Mouse (Mus musculus) kidney, embryonic 14.5 days (tissue): ENCODE results near the gene Gsdma. TPM values are rescaled to one million over a fixed set of nuclear protein-coding genes. Genes with fewer than 3 reads are reported as not detected.

ENCODE experiments used
- ATAC-seq: fragments of 200-750 bp; cut with Nextera tagmentation; 2 replicates; pipeline ENCODE4 v1.8.0; 2017; ENCODE audit warnings: moderate number of reproducible peaks, mild to moderate bottlenecking, moderate TSS enrichment, moderate library complexity; ENCODE audit not compliant: low FRiP score, low TSS enrichment
- H3K27ac ChIP-seq: fragments of 300-500 bp; sonication (generic); 2 replicates; pipeline ENCODE4 v1.5.1; 2014; ENCODE audit warnings: low read depth, mild to moderate bottlenecking, low read length, moderate library complexity, mixed read lengths
- H3K27me3 ChIP-seq: fragments of 300-500 bp; sonication (generic); 2 replicates; pipeline ENCODE4 v1.6.1; 2014; ENCODE audit warnings: mild to moderate bottlenecking, low read length; ENCODE audit not compliant: control insufficient read depth, insufficient read depth
- H3K36me3 ChIP-seq: fragments of 300-500 bp; sonication (generic); 2 replicates; pipeline ENCODE4 v1.6.1; 2014; ENCODE audit warnings: low read length, mixed read lengths; ENCODE audit not compliant: control insufficient read depth, insufficient read depth
- H3K4me1 ChIP-seq: fragments of 300-500 bp; sonication (generic); 2 replicates; pipeline ENCODE4 v1.6.1; 2014; ENCODE audit warnings: low read length, mixed read lengths; ENCODE audit not compliant: control insufficient read depth, insufficient read depth
- H3K4me2 ChIP-seq: fragments of 300-500 bp; sonication (generic); replicated peaks from 2 replicates; pipeline ENCODE4 v1.6.1; 2014; ENCODE audit warnings: low read depth, mild to moderate bottlenecking, low read length
- H3K4me3 ChIP-seq: fragments of 300-500 bp; sonication (generic); 2 replicates; pipeline ENCODE4 v1.5.1; 2014; ENCODE audit warnings: mild to moderate bottlenecking, low read length
- H3K9ac ChIP-seq: fragments of 300-500 bp; sonication (generic); 2 replicates; pipeline ENCODE4 v1.6.1; 2014; ENCODE audit warnings: low read depth, mild to moderate bottlenecking, low read length, moderate library complexity
- H3K9me3 ChIP-seq: fragments of 300-500 bp; sonication (generic); 2 replicates; pipeline ENCODE4 v1.6.1; 2016; ENCODE audit warnings: low read length; ENCODE audit not compliant: control insufficient read depth
- WGBS: fragments of 180-500 bp; shearing (Covaris S2); extraction: QIAGEN DNeasy Blood & Tissue Kit; methylation state at CpG from one replicate; pipeline ENCODE4 v1.1.7; 2014; 5-methylcytosine and 5-hydroxymethylcytosine counted together
- polyA plus RNA-seq: library from polyadenylated mRNA; unstranded; fragments of >200 nt; fragmentation: Nextera tagmentation; extraction: Ambion mirVana; gene quantifications from 2 replicates; pipeline ENCODE4 v1.2.1, GENCODE M21; 2014

Gene Gsdma
- polyA plus RNA-seq, 1 experiment from 2014 or later = not detected

DNA sequence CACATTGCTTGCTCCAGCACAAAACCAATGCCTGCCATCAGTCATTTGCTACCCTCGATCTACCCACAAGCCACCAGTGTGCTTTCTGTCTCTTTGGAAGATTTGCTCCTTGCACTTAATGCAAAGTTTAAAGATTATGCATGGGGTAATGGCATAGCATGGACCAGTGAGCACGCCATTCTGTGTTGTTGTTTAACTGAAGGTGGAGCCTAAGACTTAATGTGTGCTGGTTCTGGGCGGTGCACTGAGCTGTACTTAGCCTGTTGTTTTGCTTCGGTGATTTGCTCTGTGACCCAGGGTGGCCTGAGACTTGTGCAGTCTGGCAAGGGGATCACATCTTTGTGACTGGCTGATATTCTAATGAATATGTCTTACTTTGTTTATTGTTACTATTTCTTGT lies 22.8 kb downstream of the Gsdma start:
- no peaks in the 10 kb centered on the region for H3K9me3 ChIP-seq
- H3K4me3 ChIP-seq = no peak overlapping the region
- peaks cover 5% of the 10 kb centered on the region; the same call in 1 of the 2 replicates for H3K4me1 ChIP-seq
- no peaks in the 10 kb centered on the region for H3K27me3 ChIP-seq
- WGBS = 66% methylated on average over 4 of the region's 4 CpGs
- peaks cover 64% of the 10 kb centered on the region for H3K36me3 ChIP-seq
- no peak for ATAC-seq
- peak overlapping the region; percentile 20; the same call in 1 of the 2 replicates for H3K27ac ChIP-seq
- no peak overlapping the region for H3K4me2 ChIP-seq
- H3K9ac ChIP-seq = no peak overlapping the region

- peaks cover 74% of the 10 kb centered on the region for H3K36me3 ChIP-seq
- no peak overlapping the region for H3K4me3 ChIP-seq
- 80% methylated on average over 8 of the region's 8 CpGs for WGBS
- ATAC-seq = peak; percentile 11; the same call in 1 of the 2 replicates
- no peaks in the 10 kb centered on the region for H3K27me3 ChIP-seq
- peaks cover 5% of the 10 kb centered on the region; the same call in 1 of the 2 replicates for H3K4me1 ChIP-seq
- peak overlapping the region; percentile 20; the same call in 1 of the 2 replicates for H3K27ac ChIP-seq
- H3K4me2 ChIP-seq = no peak overlapping the region
- no peaks in the 10 kb centered on the region for H3K9me3 ChIP-seq
- H3K9ac ChIP-seq = no peak overlapping the region
Measured at GRCm38 (mm10) chr11:98688009-98688408, 23.9 kb downstream of the Gsdma start.

DNA sequence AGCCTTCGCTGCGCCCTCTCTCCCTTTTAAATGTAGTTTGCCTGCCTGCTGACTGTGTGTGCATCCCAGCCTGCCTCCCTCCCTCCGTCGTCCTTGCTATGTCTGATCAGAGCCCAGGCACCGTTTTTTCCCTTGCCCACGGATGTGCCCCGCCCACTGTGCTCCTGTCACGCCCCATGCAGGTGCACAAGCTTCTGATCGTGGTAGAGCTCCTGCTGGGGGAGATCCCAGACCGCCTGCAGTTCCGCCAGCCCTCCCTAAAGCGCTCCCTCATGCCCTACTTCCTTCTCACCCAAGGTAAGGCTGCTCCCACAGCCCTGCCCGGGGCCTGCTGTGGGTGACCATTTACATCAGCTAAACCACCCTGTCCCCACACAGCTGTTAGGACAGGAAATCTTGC lies 29.1 kb downstream of the Gsdma start:
- no peak overlapping the region for H3K4me3 ChIP-seq
- no peak overlapping the region for H3K4me2 ChIP-seq
- H3K9ac ChIP-seq = no peak overlapping the region
- no peak overlapping the region for H3K27ac ChIP-seq
- no peaks in the 10 kb centered on the region; the same call in 1 of the 2 replicates for H3K4me1 ChIP-seq
- H3K27me3 ChIP-seq = no peaks in the 10 kb centered on the region
- no peaks in the 10 kb centered on the region for H3K9me3 ChIP-seq
- WGBS = 76% methylated on average over 13 of the region's 13 CpGs
- H3K36me3 ChIP-seq = peaks cover 82% of the 10 kb centered on the region
- no peak for ATAC-seq

DNA sequence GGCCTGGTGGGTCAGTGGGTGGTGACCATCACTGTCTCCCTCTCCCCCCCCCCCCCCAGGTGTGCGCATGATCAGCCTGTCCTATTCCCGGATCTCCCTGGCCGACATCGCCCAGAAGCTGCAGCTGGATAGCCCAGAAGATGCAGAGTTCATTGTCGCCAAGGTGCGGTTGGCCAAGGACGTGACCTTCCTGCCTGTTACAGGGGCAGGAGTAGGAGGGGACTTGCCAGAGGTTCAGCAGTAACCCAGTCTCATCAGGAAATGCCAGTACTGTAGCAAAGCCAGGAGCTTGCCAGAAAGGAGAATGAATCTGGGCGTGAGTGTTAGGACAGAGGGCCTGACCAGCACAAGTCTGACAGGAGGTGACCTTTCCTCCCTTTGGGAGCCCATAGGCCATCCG lies 29.6 kb downstream of the Gsdma start:
- no peak overlapping the region for H3K27ac ChIP-seq
- H3K9me3 ChIP-seq = no peaks in the 10 kb centered on the region
- no peak overlapping the region for H3K4me3 ChIP-seq
- peaks cover 78% of the 10 kb centered on the region for H3K36me3 ChIP-seq
- no peaks in the 10 kb centered on the region for H3K27me3 ChIP-seq
- H3K9ac ChIP-seq = no peak overlapping the region
- no peaks in the 10 kb centered on the region for H3K4me1 ChIP-seq
- H3K4me2 ChIP-seq = no peak overlapping the region
- WGBS = 93% methylated on average over 9 of the region's 9 CpGs
- ATAC-seq = no peak

DNA sequence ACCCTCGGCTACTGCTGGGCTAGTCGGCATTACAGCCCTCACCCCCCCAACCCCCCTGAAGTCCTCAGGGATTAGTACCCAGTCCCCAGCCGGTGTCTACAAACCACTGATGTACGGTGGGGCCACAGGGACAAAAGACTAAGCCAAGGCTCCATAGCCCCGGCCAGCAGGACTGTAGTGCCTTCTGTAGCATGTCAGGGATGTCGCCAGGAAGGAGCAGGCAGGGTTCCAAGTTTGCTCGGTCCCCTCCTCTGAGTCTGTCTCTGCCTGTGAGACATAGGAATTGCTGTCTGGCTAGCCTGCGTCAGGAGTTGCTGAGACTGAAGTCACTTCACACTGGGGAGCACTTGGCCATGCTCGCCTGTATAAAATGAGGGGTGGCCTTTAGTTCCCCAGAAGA lies 30.1 kb downstream of the Gsdma start:
- no peaks in the 10 kb centered on the region for H3K27me3 ChIP-seq
- no peak for ATAC-seq
- no peaks in the 10 kb centered on the region for H3K4me1 ChIP-seq
- no peaks in the 10 kb centered on the region for H3K9me3 ChIP-seq
- no peak overlapping the region for H3K9ac ChIP-seq
- WGBS = 80% methylated on average over 9 of the region's 9 CpGs
- peaks cover 75% of the 10 kb centered on the region for H3K36me3 ChIP-seq
- no peak overlapping the region for H3K27ac ChIP-seq
- H3K4me2 ChIP-seq = no peak overlapping the region
- no peak overlapping the region for H3K4me3 ChIP-seq

DNA sequence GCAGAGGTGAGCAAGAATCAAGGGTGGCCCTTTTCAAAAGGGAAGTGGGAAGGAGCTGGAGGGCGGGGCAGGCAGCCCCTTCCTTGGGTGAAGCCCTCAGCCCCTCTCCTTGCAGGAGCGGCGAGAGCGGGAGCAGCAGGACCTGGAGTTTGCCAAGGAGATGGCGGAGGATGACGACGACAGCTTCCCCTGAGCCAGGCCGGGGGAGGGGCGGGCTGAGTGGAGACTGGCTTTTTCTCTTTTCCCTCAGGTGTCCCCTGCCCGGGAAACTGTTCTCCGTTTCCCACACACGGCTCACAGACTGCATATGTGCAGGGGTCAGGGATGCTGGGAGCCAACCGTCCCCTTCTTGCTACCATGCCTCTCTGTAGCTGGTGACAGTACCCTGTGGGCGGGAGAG lies 31.3 kb downstream of the Gsdma start:
- Histone ChIP-seq H3K9me3 (no peaks in the 10 kb centered on the region), H3K27me3 (no peaks in the 10 kb centered on the region), H3K36me3 (peaks cover 64% of the 10 kb centered on the region), H3K4me3 (no peak overlapping the region), H3K9ac (no peak overlapping the region), H3K4me1 (no peaks in the 10 kb centered on the region), H3K27ac (no peak overlapping the region), H3K4me2 (no peak overlapping the region)
- 69% methylated on average over 14 of the region's 14 CpGs for WGBS
- ATAC-seq = no peak

DNA sequence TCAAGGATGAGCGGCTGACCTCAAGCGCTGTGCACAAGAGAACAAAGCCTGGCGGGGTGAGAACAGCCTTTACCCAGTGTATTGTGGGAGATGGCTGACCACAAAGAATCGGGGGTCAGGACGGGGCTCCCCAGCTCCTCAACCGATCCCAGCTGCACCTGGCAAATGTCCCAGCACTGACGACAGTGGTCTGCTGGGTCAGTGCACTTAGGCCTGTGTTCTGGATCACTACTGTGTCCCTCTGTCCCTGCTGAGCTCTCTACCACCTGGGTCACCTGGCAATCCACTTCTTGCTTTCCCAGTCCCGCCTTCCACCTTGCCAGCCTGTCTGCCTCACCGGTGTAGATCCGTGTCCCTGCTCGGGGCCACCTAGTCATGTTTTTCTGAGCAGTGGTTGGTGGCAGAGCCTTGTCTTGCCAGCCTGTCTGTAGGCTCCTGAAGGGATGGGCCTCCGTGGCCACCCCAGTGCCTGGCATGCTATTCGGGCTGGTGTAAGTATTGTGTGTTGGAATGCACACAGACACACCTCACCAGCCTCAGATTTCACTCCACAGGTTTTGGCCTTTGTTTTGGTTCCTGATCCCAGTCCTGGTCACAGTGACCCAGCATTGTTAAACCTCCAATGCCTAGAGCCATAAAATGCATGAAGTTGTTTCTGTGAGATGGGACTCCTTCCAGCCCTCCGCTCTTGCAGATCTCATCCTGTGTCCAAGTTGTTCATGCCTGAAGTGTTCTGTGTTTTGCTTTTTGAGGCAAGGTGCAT lies 32.5 kb downstream of the Gsdma start:
- Histone ChIP-seq H3K9ac (no peak overlapping the region), H3K4me2 (no peak overlapping the region), H3K36me3 (peaks cover 52% of the 10 kb centered on the region), H3K4me1 (0 out of 2 replicates have a peak, but pooled peaks cover 5% of the 10 kb centered on the region), H3K4me3 (no peak overlapping the region), H3K27ac (no peak overlapping the region), H3K9me3 (no peaks in the 10 kb centered on the region), H3K27me3 (no peaks in the 10 kb centered on the region)
- WGBS = 80% methylated on average over 14 of the region's 14 CpGs
- no peak for ATAC-seq

DNA sequence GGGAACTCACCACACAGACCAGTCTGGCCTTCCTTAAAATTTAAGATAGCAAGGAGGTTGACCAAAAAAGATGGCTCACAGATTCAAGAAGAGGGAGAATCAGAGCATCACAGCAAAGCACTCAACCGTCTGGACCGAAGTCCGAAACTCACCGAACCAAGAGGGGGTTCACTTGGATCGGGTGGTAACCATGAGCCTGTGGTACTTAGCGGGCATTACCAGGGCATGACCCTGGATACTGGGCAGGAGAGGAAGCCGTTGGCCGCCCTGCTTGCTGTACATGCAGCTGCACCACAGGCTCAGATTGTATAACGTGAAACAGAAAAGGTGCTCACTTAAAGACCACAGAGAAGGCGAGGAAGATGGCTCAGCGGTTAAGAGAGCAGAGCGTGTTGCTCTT lies 33.1 kb downstream of the Gsdma start:
- H3K9ac ChIP-seq = no peak overlapping the region
- 0 out of 2 replicates have a peak, but pooled peaks cover 5% of the 10 kb centered on the region for H3K4me1 ChIP-seq
- H3K4me3 ChIP-seq = no peak overlapping the region
- 93% methylated on average over 12 of the region's 12 CpGs for WGBS
- H3K4me2 ChIP-seq = no peak overlapping the region
- no peak overlapping the region for H3K27ac ChIP-seq
- H3K36me3 ChIP-seq = peaks cover 46% of the 10 kb centered on the region
- no peak for ATAC-seq
- H3K9me3 ChIP-seq = no peaks in the 10 kb centered on the region
- no peaks in the 10 kb centered on the region for H3K27me3 ChIP-seq

- no peak overlapping the region for H3K4me2 ChIP-seq
- H3K9ac ChIP-seq = no peak overlapping the region
- ATAC-seq = no peak
- 0 out of 2 replicates have a peak, but pooled peaks cover 5% of the 10 kb centered on the region for H3K4me1 ChIP-seq
- H3K27ac ChIP-seq = no peak overlapping the region
- 87% methylated on average over 16 of the region's 16 CpGs for WGBS
- H3K9me3 ChIP-seq = no peaks in the 10 kb centered on the region
- H3K36me3 ChIP-seq = peaks cover 28% of the 10 kb centered on the region
- no peak overlapping the region for H3K4me3 ChIP-seq
- no peaks in the 10 kb centered on the region for H3K27me3 ChIP-seq
Measured at GRCm38 (mm10) chr11:98698849-98699640, 34.9 kb downstream of the Gsdma start.
